Mouse (Mus musculus): ENCODE measurements around the gene Tnnt3. TPM values are rescaled to one million over a fixed set of nuclear protein-coding genes. Genes with fewer than 3 reads are reported as not detected.

Tnnt3 gene
- total and polyA plus RNA-seq, 3 experiments: not detected

DNA sequence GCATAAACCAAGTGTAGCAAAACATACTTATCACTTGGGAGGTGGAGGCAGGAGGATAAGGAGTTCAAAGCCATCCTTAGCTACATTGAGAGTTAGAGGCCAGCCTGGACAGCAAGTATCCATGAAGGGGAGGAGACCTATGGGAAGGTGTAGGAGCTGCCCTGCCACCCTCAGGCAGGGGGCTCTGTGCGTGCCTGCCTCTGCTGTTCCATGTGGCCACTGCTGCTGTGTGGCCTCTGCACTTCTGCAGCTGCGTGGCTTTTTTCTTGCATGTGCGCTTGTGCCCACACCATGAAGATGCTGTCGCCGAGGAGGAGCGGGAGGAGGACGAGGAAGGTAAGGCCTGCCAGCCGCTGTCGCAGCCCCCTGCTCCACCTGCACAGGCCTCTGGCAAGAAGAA is 8.8 kb downstream of the Tnnt3 start:
- H3K27me3 ChIP-seq (ENCODE audit: control insufficient read depth in 1 of 2, insufficient read depth in 2 of 2, low read length in 2 of 2): peaks cover 0 to 2% of the 10 kb centered on the region in 2 experiments; a peak in 2 of 4 replicates
- H3K27ac ChIP-seq (ENCODE audit: control insufficient read depth, low read depth, low read length): no peak overlapping the region
- no peak overlapping the region for H3K4me3 ChIP-seq (ENCODE audit: control insufficient read depth in 1 of 2, insufficient read depth in 1 of 2, low read depth in 2 of 2, low read length in 2 of 2)
- no peak for TF ChIP-seq CHD2 (IDR thresholded peaks at IDR 0.05; ENCODE audit: low read length)
- no peak for TF ChIP-seq KAT2A (conservative IDR thresholded peaks at IDR 0.05; ENCODE audit: low read depth, low read length)
- no peak for TF ChIP-seq USF1 (IDR thresholded peaks at IDR 0.05; ENCODE audit: low read depth, low read length)
- no peak for TF ChIP-seq JUND (IDR thresholded peaks at IDR 0.05; ENCODE audit: low read depth, low read length)
- TF ChIP-seq MAX (IDR thresholded peaks at IDR 0.05; ENCODE audit: low read length): no peak
- TF ChIP-seq MEF2A (IDR thresholded peaks at IDR 0.05; ENCODE audit: extremely low read depth, insufficient replicate concordance, low read depth, low read length, poor library complexity, severe bottlenecking): no peak
- no peak for TF ChIP-seq EP300 (IDR thresholded peaks at IDR 0.05; ENCODE audit: low read depth in 1 of 2, low read length in 2 of 2)
- no peak for TF ChIP-seq TBP (IDR thresholded peaks at IDR 0.05; ENCODE audit: low read depth, low read length)
- TF ChIP-seq POLR2A (IDR thresholded peaks at IDR 0.05; ENCODE audit: control insufficient read depth in 1 of 2, insufficient read depth in 1 of 2, low read depth in 1 of 2, low read length in 2 of 2, poor library complexity in 1 of 2): no peak
- no peak for TF ChIP-seq GATA1 (IDR thresholded peaks at IDR 0.05; ENCODE audit: low read depth, low read length)
- no peak for TF ChIP-seq ETS1 (IDR thresholded peaks at IDR 0.05; ENCODE audit: low read depth, low read length)
- TF ChIP-seq ZMIZ1 (IDR thresholded peaks at IDR 0.05; ENCODE audit: low read depth, low read length): no peak
- TF ChIP-seq NELFE (IDR thresholded peaks at IDR 0.05; ENCODE audit: low read depth, low read length): no peak
- no peak for TF ChIP-seq RAD21 (IDR thresholded peaks at IDR 0.05; ENCODE audit: low read depth, low read length)
- TF ChIP-seq RCOR1 (IDR thresholded peaks at IDR 0.05; ENCODE audit: low read depth, low read length): no peak
- no peak for TF ChIP-seq MYC (IDR thresholded peaks at IDR 0.05; ENCODE audit: low read depth, low read length)
- no peak for TF ChIP-seq E2F4 (IDR thresholded peaks at IDR 0.05; ENCODE audit: borderline replicate concordance, low read depth, low read length)
- no peak for TF ChIP-seq HCFC1 (IDR thresholded peaks at IDR 0.05; ENCODE audit: low read depth, low read length)
- TF ChIP-seq POLR2AphosphoS5 (IDR thresholded peaks at IDR 0.05; ENCODE audit: borderline replicate concordance, low read depth, low read length): no peak
- no peaks in the 10 kb centered on the region for H3K79me2 ChIP-seq (ENCODE audit: control insufficient read depth, insufficient read depth, low read length, poor library complexity)
- no peaks in the 10 kb centered on the region for H3K4me1 ChIP-seq (ENCODE audit: control insufficient read depth in 1 of 2, insufficient read depth in 2 of 2, low read length in 2 of 2)
- no peak overlapping the region for H3K9ac ChIP-seq (ENCODE audit: control insufficient read depth, low read depth, low read length, poor library complexity, severe bottlenecking)
- no peak for DNase-seq (ENCODE audit: low read depth, low spot score)
- no peaks in the 10 kb centered on the region for H3K36me3 ChIP-seq (ENCODE audit: control insufficient read depth in 1 of 2, insufficient read depth in 2 of 2, low read length in 2 of 2)
- H3K9me3 ChIP-seq (replicated peaks; ENCODE audit: insufficient read depth, low read length): no peaks in the 10 kb centered on the region

DNA sequence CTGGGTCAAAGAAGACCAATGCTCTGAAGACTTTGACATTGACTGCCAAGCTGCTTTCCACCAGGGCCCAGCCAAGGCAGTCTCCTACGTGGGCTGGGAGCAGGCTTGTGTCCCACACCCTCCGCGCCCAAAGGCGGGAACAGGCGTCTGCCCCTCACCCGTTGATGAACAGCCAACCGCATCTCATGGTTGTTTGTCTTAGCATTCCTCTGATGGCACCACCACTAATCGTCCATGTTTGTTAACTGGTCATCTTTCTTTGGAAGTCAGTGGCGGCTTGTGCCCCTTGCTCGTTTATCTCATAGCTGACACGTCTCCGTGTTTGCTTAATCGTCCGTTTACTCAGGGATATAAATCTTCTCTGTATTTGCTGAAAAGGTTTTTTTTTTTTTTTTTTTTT is 10.9 kb downstream of the Tnnt3 start:
- Histone ChIP-seq H3K27ac (ENCODE audit: control insufficient read depth, low read depth, low read length) (no peak overlapping the region), H3K36me3 (ENCODE audit: control insufficient read depth in 1 of 2, insufficient read depth in 2 of 2, low read length in 2 of 2) (no peaks in the 10 kb centered on the region), H3K27me3 (ENCODE audit: control insufficient read depth in 1 of 2, insufficient read depth in 2 of 2, low read length in 2 of 2) (peaks cover 0 to 6% of the 10 kb centered on the region in 2 experiments; a peak in 2 of 4 replicates), H3K9me3 (replicated peaks; ENCODE audit: insufficient read depth, low read length) (no peaks in the 10 kb centered on the region), H3K9ac (ENCODE audit: control insufficient read depth, low read depth, low read length, poor library complexity, severe bottlenecking) (no peak overlapping the region), H3K4me1 (ENCODE audit: control insufficient read depth in 1 of 2, insufficient read depth in 2 of 2, low read length in 2 of 2) (no peaks in the 10 kb centered on the region), H3K79me2 (ENCODE audit: control insufficient read depth, insufficient read depth, low read length, poor library complexity) (no peaks in the 10 kb centered on the region), H3K4me3 (ENCODE audit: control insufficient read depth in 1 of 2, insufficient read depth in 1 of 2, low read depth in 2 of 2, low read length in 2 of 2) (no peak overlapping the region)
- DNase-seq (ENCODE audit: low read depth, low spot score): no peak
- no peak for TF ChIP-seq MAFK (IDR thresholded peaks at IDR 0.05; ENCODE audit: borderline replicate concordance, low read depth, low read length)
- TF ChIP-seq NRF1 (IDR thresholded peaks at IDR 0.05; ENCODE audit: insufficient read depth, low read depth, low read length, poor library complexity, severe bottlenecking): no peak
- no peak for TF ChIP-seq BHLHE40 (IDR thresholded peaks at IDR 0.05; ENCODE audit: borderline replicate concordance, low read depth, low read length)
- TF ChIP-seq POLR2AphosphoS2 (IDR thresholded peaks at IDR 0.05; ENCODE audit: low read length): no peak
- TF ChIP-seq USF1 (IDR thresholded peaks at IDR 0.05; ENCODE audit: low read depth, low read length): no peak
- no peak for TF ChIP-seq CTCF (IDR thresholded peaks at IDR 0.05 in 2 of 3, conservative IDR thresholded peaks at IDR 0.05 in 1 of 3; ENCODE audit: control insufficient read depth in 1 of 3, insufficient read depth in 1 of 3, low read depth in 2 of 3, low read length in 3 of 3, poor library complexity in 1 of 3, severe bottlenecking in 1 of 3)
- no peak for TF ChIP-seq MYB (IDR thresholded peaks at IDR 0.05; ENCODE audit: low read depth, low read length)
- no peak for TF ChIP-seq POLR2AphosphoS5 (IDR thresholded peaks at IDR 0.05; ENCODE audit: borderline replicate concordance, low read depth, low read length)
- no peak for TF ChIP-seq SMC3 (IDR thresholded peaks at IDR 0.05; ENCODE audit: low read depth, low read length)
- TF ChIP-seq ZC3H11A (IDR thresholded peaks at IDR 0.05; ENCODE audit: low read depth, low read length): no peak
- TF ChIP-seq SIN3A (IDR thresholded peaks at IDR 0.05; ENCODE audit: low read length): no peak
- TF ChIP-seq USF2 (IDR thresholded peaks at IDR 0.05; ENCODE audit: borderline replicate concordance in 1 of 2, insufficient read depth in 1 of 2, low read depth in 1 of 2, low read length in 2 of 2): no peak
- TF ChIP-seq JUND (IDR thresholded peaks at IDR 0.05; ENCODE audit: low read depth, low read length): no peak
- no peak for TF ChIP-seq MAX (IDR thresholded peaks at IDR 0.05; ENCODE audit: low read length)
- no peak for TF ChIP-seq E2F4 (IDR thresholded peaks at IDR 0.05; ENCODE audit: borderline replicate concordance, low read depth, low read length)
- no peak for TF ChIP-seq UBTF (IDR thresholded peaks at IDR 0.05; ENCODE audit: borderline replicate concordance, insufficient read depth, low read depth, low read length)
- TF ChIP-seq MYC (IDR thresholded peaks at IDR 0.05; ENCODE audit: low read depth, low read length): no peak
- TF ChIP-seq GABPA (IDR thresholded peaks at IDR 0.05; ENCODE audit: low read depth, low read length): no peak
- TF ChIP-seq MEF2A (IDR thresholded peaks at IDR 0.05; ENCODE audit: extremely low read depth, insufficient replicate concordance, low read depth, low read length, poor library complexity, severe bottlenecking): no peak
- no peak for TF ChIP-seq CHD2 (IDR thresholded peaks at IDR 0.05; ENCODE audit: low read length)
